Mouse (Mus musculus) midbrain, embryonic 13.5 days (tissue): Measurements from ENCODE around the gene Serpina5. TPM values are rescaled to one million over a fixed set of nuclear protein-coding genes. Genes with fewer than 3 reads are reported as not detected.

Experiments used
- ATAC-seq: fragments of 200-750 bp; cut with Nextera tagmentation; 2 replicates; pipeline ENCODE4 v1.8.0; 2017; ENCODE audit warnings: mild to moderate bottlenecking, moderate TSS enrichment, moderate library complexity
- H3K27ac ChIP-seq: fragments of 300-500 bp; sonication (generic); 2 replicates; pipeline ENCODE4 v1.5.1; 2015; ENCODE audit warnings: inconsistent platforms, mild to moderate bottlenecking, moderate library complexity
- H3K27me3 ChIP-seq: fragments of 300-500 bp; sonication (generic); 2 replicates; pipeline ENCODE4 v1.6.1; 2015; ENCODE audit warnings: mild to moderate bottlenecking, inconsistent platforms
- H3K36me3 ChIP-seq: fragments of 300-500 bp; sonication (generic); 2 replicates; pipeline ENCODE4 v1.6.1; 2015; ENCODE audit warnings: mild to moderate bottlenecking, inconsistent platforms
- H3K4me1 ChIP-seq: fragments of 300-500 bp; sonication (generic); replicated peaks from 2 replicates; pipeline ENCODE4 v1.6.1; 2015; ENCODE audit warnings: inconsistent platforms
- H3K4me2 ChIP-seq: fragments of 300-500 bp; sonication (generic); replicated peaks from 2 replicates; pipeline ENCODE4 v1.6.1; 2015; ENCODE audit warnings: moderate library complexity, mild to moderate bottlenecking, inconsistent platforms
- H3K4me3 ChIP-seq: fragments of 300-500 bp; sonication (generic); replicated peaks from 2 replicates; pipeline ENCODE4 v1.5.1; 2015; ENCODE audit warnings: mild to moderate bottlenecking, inconsistent platforms
- H3K9ac ChIP-seq: fragments of 300-500 bp; sonication (generic); replicated peaks from 2 replicates; pipeline ENCODE4 v1.6.1; 2015; ENCODE audit warnings: mild to moderate bottlenecking, inconsistent platforms
- H3K9me3 ChIP-seq: fragments of 300-500 bp; sonication (generic); 2 replicates; pipeline ENCODE4 v1.6.1; 2016; ENCODE audit warnings: mild to moderate bottlenecking, inconsistent platforms
- WGBS: fragments of 180-500 bp; shearing (Covaris S2); methylation state at CpG from one replicate; pipeline ENCODE4 v1.1.7; 2015; 5-methylcytosine and 5-hydroxymethylcytosine counted together
- polyA plus RNA-seq: library from polyadenylated mRNA; unstranded; fragments of >200 nt; fragmentation: Nextera tagmentation; extraction: Ambion mirVana; gene quantifications from 2 replicates; pipeline ENCODE4 v1.2.1, GENCODE M21; 2015

The Serpina5 gene
- not detected in 2 replicates for polyA plus RNA-seq

- Histone ChIP-seq H3K4me3 (no peak within 1 kb of the TSS), H3K9me3 (no peaks in the 10 kb centered on the region), H3K9ac (no peak within 1 kb of the TSS), H3K36me3 (no peaks in the 10 kb centered on the region), H3K4me2 (no peak within 1 kb of the TSS), H3K27ac (no peak within 1 kb of the TSS), H3K4me1 (no peaks in the 10 kb centered on the region), H3K27me3 (no peaks in the 10 kb centered on the region)
- WGBS = 90% methylated on average over 6 of the region's 6 CpGs
- ATAC-seq = no peak
Observed at GRCm38 (mm10) chr12:104100768-104101167, at the start of gene Serpina5. Gene Serpina5 (plus strand): TSS chr12:104101113.

- Histone ChIP-seq H3K4me3 (no peak overlapping the region), H3K4me2 (no peak overlapping the region), H3K4me1 (no peaks in the 10 kb centered on the region), H3K9me3 (no peaks in the 10 kb centered on the region), H3K27ac (no peak overlapping the region), H3K27me3 (no peaks in the 10 kb centered on the region), H3K9ac (no peak overlapping the region), H3K36me3 (no peaks in the 10 kb centered on the region)
- 64% methylated on average over 1 of the region's 1 CpGs for WGBS
- ATAC-seq = no peak
Observed at GRCm38 (mm10) chr12:104053995-104054394, 46.9 kb upstream of the Serpina5 start.

GRCm38 (mm10) chr12:104055755-104056154 lies 45.2 kb upstream of the Serpina5 start:
- H3K27me3 ChIP-seq = no peaks in the 10 kb centered on the region
- WGBS = 86% methylated on average over 8 of the region's 8 CpGs
- no peaks in the 10 kb centered on the region for H3K9me3 ChIP-seq
- H3K4me3 ChIP-seq = no peak overlapping the region
- no peak for ATAC-seq
- H3K4me1 ChIP-seq = no peaks in the 10 kb centered on the region
- H3K27ac ChIP-seq = no peak overlapping the region
- no peak overlapping the region for H3K4me2 ChIP-seq
- no peak overlapping the region for H3K9ac ChIP-seq
- no peaks in the 10 kb centered on the region for H3K36me3 ChIP-seq

GRCm38 (mm10) chr12:104057050-104057449 lies 43.9 kb upstream of the Serpina5 start:
- Histone ChIP-seq H3K27me3 (no peaks in the 10 kb centered on the region), H3K27ac (no peak overlapping the region), H3K4me3 (no peak overlapping the region), H3K9ac (no peak overlapping the region), H3K4me2 (no peak overlapping the region), H3K36me3 (no peaks in the 10 kb centered on the region), H3K9me3 (no peaks in the 10 kb centered on the region), H3K4me1 (no peaks in the 10 kb centered on the region)
- WGBS = 64% methylated on average over 4 of the region's 4 CpGs
- ATAC-seq = no peak

GRCm38 (mm10) chr12:104057531-104057930 lies 43.4 kb upstream of the Serpina5 start:
- no peak overlapping the region for H3K4me3 ChIP-seq
- no peak overlapping the region for H3K9ac ChIP-seq
- no peaks in the 10 kb centered on the region for H3K36me3 ChIP-seq
- ATAC-seq = no peak
- H3K4me1 ChIP-seq = no peaks in the 10 kb centered on the region
- H3K4me2 ChIP-seq = no peak overlapping the region
- no peaks in the 10 kb centered on the region for H3K27me3 ChIP-seq
- no peak overlapping the region for H3K27ac ChIP-seq
- H3K9me3 ChIP-seq = no peaks in the 10 kb centered on the region
- 86% methylated on average over 7 of the region's 7 CpGs for WGBS

- Histone ChIP-seq H3K36me3 (no peaks in the 10 kb centered on the region), H3K4me2 (no peak overlapping the region), H3K4me3 (no peak overlapping the region), H3K9ac (no peak overlapping the region), H3K27me3 (no peaks in the 10 kb centered on the region), H3K4me1 (no peaks in the 10 kb centered on the region), H3K9me3 (no peaks in the 10 kb centered on the region), H3K27ac (no peak overlapping the region)
- ATAC-seq = no peak
- WGBS = 81% methylated on average over 6 of the region's 6 CpGs
Observed at GRCm38 (mm10) chr12:104060126-104060525, 40.8 kb upstream of the Serpina5 start.

- Histone ChIP-seq H3K4me1 (peaks cover 3% of the 10 kb centered on the region; the same call in 1 of the 2 replicates), H3K27me3 (no peaks in the 10 kb centered on the region), H3K9ac (no peak overlapping the region), H3K9me3 (no peaks in the 10 kb centered on the region), H3K36me3 (no peaks in the 10 kb centered on the region), H3K4me2 (no peak overlapping the region), H3K27ac (no peak overlapping the region), H3K4me3 (no peak overlapping the region)
- WGBS = 53% methylated on average over 2 of the region's 2 CpGs
- no peak for ATAC-seq
Observed at GRCm38 (mm10) chr12:104061862-104062261, 39.1 kb upstream of the Serpina5 start.

GRCm38 (mm10) chr12:104064532-104064931 lies 36.4 kb upstream of the Serpina5 start:
- Histone ChIP-seq H3K27ac (no peak overlapping the region), H3K27me3 (no peaks in the 10 kb centered on the region), H3K9me3 (no peaks in the 10 kb centered on the region), H3K4me1 (peaks cover 11% of the 10 kb centered on the region; the same call in 1 of the 2 replicates), H3K9ac (no peak overlapping the region), H3K4me3 (no peak overlapping the region), H3K36me3 (no peaks in the 10 kb centered on the region), H3K4me2 (no peak overlapping the region)
- ATAC-seq = no peak
- 50% methylated on average over 4 of the region's 4 CpGs for WGBS

GRCm38 (mm10) chr12:104064996-104065395 lies 35.9 kb upstream of the Serpina5 start:
- Histone ChIP-seq H3K27me3 (no peaks in the 10 kb centered on the region), H3K4me2 (no peak overlapping the region), H3K4me3 (no peak overlapping the region), H3K9ac (no peak overlapping the region), H3K9me3 (no peaks in the 10 kb centered on the region), H3K36me3 (no peaks in the 10 kb centered on the region), H3K4me1 (peaks cover 11% of the 10 kb centered on the region; the same call in 1 of the 2 replicates), H3K27ac (no peak overlapping the region)
- ATAC-seq = no peak
- WGBS = 84% methylated on average over 4 of the region's 4 CpGs

- H3K4me1 ChIP-seq = peaks cover 11% of the 10 kb centered on the region; the same call in 1 of the 2 replicates
- ATAC-seq = no peak
- H3K4me2 ChIP-seq = no peak overlapping the region
- H3K9me3 ChIP-seq = no peaks in the 10 kb centered on the region
- 29% methylated on average over 8 of the region's 8 CpGs for WGBS
- H3K36me3 ChIP-seq = no peaks in the 10 kb centered on the region
- no peak overlapping the region for H3K4me3 ChIP-seq
- no peak overlapping the region for H3K27ac ChIP-seq
- H3K27me3 ChIP-seq = no peaks in the 10 kb centered on the region
- H3K9ac ChIP-seq = no peak overlapping the region
Observed at GRCm38 (mm10) chr12:104066241-104066640, 34.7 kb upstream of the Serpina5 start.

GRCm38 (mm10) chr12:104067549-104067948 lies 33.4 kb upstream of the Serpina5 start:
- Histone ChIP-seq H3K9me3 (no peaks in the 10 kb centered on the region), H3K4me3 (peak overlapping the region; percentile 25), H3K9ac (0 out of 2 replicates have a peak overlapping the region, but pooled peaks have one; percentile 40), H3K4me1 (peaks cover 11% of the 10 kb centered on the region; the same call in 1 of the 2 replicates), H3K36me3 (no peaks in the 10 kb centered on the region), H3K27me3 (no peaks in the 10 kb centered on the region), H3K27ac (peak overlapping the region; percentile 71; the same call in 1 of the 2 replicates), H3K4me2 (peak overlapping the region; percentile 41)
- peak; percentile 63 for ATAC-seq
- WGBS = 32% methylated on average over 4 of the region's 4 CpGs

- H3K4me3 ChIP-seq = no peak overlapping the region
- H3K4me2 ChIP-seq = no peak overlapping the region
- no peaks in the 10 kb centered on the region for H3K9me3 ChIP-seq
- H3K27ac ChIP-seq = no peak overlapping the region
- H3K4me1 ChIP-seq = peaks cover 11% of the 10 kb centered on the region; the same call in 1 of the 2 replicates
- WGBS = 9% methylated on average over 2 of the region's 2 CpGs
- H3K9ac ChIP-seq = no peak overlapping the region
- H3K36me3 ChIP-seq = no peaks in the 10 kb centered on the region
- no peaks in the 10 kb centered on the region for H3K27me3 ChIP-seq
- peak; percentile 38; the same call in 1 of the 2 replicates for ATAC-seq
Observed at GRCm38 (mm10) chr12:104069620-104070019, 31.3 kb upstream of the Serpina5 start.

- Histone ChIP-seq H3K4me2 (no peak overlapping the region), H3K9ac (no peak overlapping the region), H3K36me3 (no peaks in the 10 kb centered on the region), H3K4me3 (no peak overlapping the region), H3K27ac (no peak overlapping the region), H3K4me1 (peaks cover 8% of the 10 kb centered on the region; the same call in 1 of the 2 replicates), H3K9me3 (no peaks in the 10 kb centered on the region), H3K27me3 (no peaks in the 10 kb centered on the region)
- no peak for ATAC-seq
- 61% methylated on average over 1 of the region's 1 CpGs for WGBS
Observed at GRCm38 (mm10) chr12:104071708-104072107, 29.2 kb upstream of the Serpina5 start.
